Mouse (Mus musculus): ENCODE results near the gene Tsnaxip1.

Tsnaxip1 gene

GRCm38 (mm10) chr8:105866364-105867029 lies 39.0 kb downstream of the Tsnaxip1 start:
- no peak for DNase-seq

GRCm38 (mm10) chr8:105874301-105874700 lies 46.8 kb downstream of the Tsnaxip1 start:
- DNase-seq = no peak

- peak; percentile 75 for DNase-seq
Observed at GRCm38 (mm10) chr8:105880754-105881520, 53.4 kb downstream of the Tsnaxip1 start, which contains the start of gene Edc4. Gene Edc4, plus strand, starts transcription at chr8:105880881.

GRCm38 (mm10) chr8:105889756-105890465 lies 62.4 kb downstream of the Tsnaxip1 start:
- no peak for DNase-seq

GRCm38 (mm10) chr8:105890870-105891269 lies 63.3 kb downstream of the Tsnaxip1 start:
- no peak for DNase-seq

- no peak for DNase-seq
Observed at GRCm38 (mm10) chr8:105892432-105892831, 64.9 kb downstream of the Tsnaxip1 start.

GRCm38 (mm10) chr8:105893339-105893738 lies 65.8 kb downstream of the Tsnaxip1 start, which contains the start of gene Nrn1l:
Gene Nrn1l, plus strand, starts transcription at chr8:105893567.
- DNase-seq = peak; percentile 68

Data from kidney, adult 11 months (tissue).